Mouse (Mus musculus) spleen, adult 12 weeks (tissue): ENCODE measurements around the gene Sash3.

Source experiments
- DNase-seq: peaks from one replicate; pipeline ENCODE4 v3.0.0; 2022; ENCODE audit warnings: low spot score

The Sash3 gene

DNA sequence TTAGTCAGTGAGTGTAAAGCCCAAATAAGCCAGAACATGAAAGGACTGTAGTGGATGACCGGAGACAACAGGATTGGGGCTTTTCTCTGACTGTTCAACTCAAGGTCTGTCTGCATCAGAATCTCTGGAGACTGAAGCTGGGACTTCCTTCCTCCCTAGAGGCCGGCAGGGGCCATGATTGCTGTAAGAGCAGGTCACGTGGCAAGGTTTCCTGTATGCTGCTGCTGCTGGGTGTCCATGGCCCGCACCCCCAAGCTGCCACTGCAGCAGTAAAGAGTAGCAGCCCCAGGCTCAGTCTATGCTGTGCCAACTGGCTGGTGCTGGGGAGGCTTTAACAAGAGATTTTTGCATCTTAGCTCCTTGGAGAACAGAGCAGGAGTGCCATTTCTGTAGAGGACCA, at the start of gene Sash3:
TSS of gene Sash3 (plus strand) at position 175 of the 400 bp plus-strand sequence.
- peak; percentile 21 for DNase-seq

GRCm38 (mm10) chrX:48096580-48096979, 49.7 kb upstream of the Sash3 start:
- DNase-seq: no peak

GRCm38 (mm10) chrX:48098470-48099129, 47.6 kb upstream of the Sash3 start:
- DNase-seq: no peak

DNA sequence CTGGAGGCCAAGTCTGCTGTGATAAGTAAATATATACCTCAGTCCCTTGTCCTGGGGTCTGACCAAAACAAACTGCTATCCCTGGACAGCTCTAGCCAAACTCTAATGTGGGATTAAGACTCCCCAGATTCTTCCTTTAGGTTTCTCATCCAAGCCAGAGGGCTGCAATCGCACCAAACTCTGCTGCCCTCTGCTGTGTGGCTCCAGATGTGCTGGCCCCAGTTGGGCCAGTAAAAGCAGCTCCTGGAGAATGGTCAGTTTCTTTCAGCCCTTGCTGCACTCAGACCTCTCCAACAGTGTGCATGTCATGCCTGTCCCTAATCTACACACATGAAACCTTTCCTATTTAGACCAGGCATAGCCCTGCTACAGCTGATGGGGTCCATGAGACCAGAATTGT, 46.4 kb upstream of the Sash3 start:
- no peak for DNase-seq

DNA sequence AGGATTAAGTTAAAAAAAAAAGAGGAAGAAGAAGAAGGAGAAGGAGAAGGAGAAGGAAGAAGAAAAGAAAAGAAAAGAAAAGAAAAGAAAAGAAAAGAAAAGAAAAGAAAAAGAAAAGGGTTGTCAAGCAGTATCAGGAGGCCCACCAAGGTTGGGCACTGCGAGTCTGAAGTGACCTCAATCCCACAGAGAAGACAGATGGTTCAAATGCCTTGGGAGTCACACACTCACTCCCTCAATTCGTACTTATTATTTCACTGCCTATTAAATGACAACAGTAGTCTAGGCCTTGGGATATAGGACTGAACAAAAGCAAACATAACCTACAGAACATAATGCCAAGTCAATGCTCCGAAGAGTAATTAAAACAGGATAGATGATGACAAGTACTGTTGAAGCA, 43.0 kb upstream of the Sash3 start:
- DNase-seq: no peak

GRCm38 (mm10) chrX:48104736-48105441, 41.3 kb upstream of the Sash3 start:
- DNase-seq: no peak

GRCm38 (mm10) chrX:48106226-48106625, 40.0 kb upstream of the Sash3 start:
- DNase-seq: no peak

GRCm38 (mm10) chrX:48108394-48109315, 37.6 kb upstream of the Sash3 start, which contains the start of gene Xpnpep2:
Xpnpep2 (plus strand) TSS chrX:48108725.
- no peak for DNase-seq

- no peak for DNase-seq
Observed at GRCm38 (mm10) chrX:48109316-48109655, 37.0 kb upstream of the Sash3 start.

- DNase-seq: no peak
Observed at GRCm38 (mm10) chrX:48119294-48119693, 26.9 kb upstream of the Sash3 start.

DNA sequence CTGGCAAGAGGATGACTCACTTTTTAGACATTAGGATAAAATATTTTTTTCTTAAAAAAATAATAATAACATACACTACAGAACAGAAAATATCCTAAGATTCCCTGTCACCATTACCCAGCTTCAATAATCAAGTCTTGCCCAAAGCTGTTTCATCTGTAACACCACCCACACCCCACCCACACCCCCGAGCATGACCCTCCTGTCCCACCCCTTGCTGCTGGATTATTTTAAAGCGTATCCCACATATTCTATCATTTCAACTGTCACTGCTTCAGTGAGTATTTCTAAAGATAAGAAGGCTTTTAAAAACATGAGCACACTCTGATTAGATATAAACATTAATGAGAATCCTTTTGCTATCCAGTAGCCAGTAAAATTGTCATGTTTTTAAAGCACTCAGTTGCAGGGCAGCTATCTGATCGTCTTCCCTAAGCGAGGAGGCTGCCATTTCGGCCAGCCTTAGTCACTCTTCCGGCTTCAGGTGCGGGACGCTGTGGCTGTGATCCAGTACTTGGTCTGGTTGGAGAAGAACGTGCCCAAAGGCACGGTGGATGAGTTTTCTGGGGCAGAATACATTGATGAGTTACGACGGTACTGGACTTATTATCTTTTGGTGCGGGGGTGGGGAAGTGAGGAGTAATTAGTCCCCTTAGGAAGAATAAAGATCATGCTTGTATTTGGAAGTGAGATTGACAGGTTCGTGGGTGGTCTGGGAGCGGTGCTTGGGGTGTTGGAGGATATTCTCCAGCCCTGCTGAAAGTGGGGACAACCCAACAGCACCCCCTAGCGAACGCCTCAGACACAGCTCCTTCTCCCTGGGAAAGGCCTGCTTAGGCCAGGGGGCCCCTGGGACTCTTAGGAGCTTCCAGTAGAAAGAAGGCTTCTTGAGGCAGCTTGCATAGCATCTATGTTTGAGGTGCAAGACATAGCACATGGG, 21.8 kb upstream of the Sash3 start:
- DNase-seq: peak; percentile 29

DNA sequence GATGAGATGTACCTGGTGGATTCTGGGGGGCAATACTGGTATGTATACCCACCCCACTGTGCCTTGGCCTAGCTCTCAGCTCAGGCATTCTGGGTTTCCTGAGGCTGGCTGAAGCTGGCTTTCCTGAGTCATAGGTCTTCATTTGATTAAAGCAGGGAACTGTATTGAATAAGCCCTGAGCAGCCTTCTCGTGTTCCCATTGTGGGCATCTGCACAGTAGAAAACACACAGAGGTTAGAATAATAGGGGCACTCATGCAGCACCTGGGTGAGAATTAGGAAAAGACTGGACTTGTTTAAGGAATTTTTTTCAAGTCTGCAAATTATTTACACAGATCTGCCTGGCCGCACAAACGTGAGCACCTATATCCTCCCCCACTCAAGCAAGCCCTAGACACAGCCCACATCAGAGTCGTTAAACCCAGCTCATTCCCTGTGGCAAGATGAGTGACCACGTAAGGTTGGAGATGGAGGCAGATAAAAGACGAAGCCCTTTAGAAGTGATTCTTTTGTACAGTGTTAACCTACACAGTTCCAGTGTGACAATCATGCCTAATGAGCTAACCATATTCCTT, 19.2 kb upstream of the Sash3 start:
- DNase-seq: no peak

DNA sequence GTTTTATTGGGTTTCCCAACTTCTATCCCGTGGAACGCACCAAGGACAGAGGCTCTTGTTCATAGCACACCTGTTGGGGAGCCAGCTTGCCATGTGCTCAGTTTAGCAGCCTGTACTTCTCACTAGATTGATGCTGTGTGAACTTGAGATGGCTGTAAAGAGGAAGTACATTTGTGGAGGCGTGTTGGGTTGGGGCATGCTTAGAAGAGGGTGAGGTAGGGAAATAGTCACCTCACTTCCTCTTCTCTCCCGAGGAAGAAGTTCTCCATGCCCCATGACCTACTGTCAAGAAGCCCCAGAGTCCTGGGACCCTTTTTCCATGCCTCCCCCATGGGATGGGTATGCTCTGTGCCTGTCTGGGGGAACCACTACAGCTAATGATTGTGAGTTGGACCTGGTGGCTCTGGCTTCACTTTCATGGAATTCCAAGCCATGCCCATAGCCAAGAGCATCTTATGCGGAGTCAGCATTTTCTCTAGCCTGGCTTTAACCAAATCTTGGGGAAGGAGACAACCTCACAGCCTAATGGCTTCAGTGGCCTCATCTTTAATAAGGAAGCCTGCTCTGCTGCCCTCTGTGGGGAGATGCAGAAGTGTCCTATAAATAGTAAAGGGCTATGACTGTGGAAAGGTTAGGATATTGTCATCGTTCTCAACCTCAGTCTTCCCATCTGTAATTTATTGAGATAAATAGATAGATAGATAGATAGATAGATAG, 18.6 kb upstream of the Sash3 start:
- no peak for DNase-seq

DNA sequence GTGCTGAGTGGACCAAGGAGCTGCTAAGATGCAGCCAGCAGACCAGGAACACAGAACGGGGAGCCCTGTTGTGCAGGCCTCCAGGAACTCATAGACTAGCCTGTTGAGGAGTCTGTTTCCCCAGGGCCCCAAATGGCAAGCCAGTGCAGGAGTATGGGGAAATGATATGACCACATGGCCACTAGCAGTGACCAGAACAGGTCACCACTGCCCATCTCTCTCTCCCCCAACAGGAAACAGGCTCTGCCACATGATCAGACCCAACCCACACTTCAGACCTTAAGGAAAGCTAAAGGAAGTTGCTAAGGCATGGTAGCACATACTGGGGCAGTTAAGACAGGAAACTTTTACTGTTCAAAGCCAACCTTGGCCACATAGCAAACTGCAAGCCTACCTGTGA, 17.1 kb upstream of the Sash3 start:
- no peak for DNase-seq

- DNase-seq: no peak
Observed at GRCm38 (mm10) chrX:48136935-48137334, 9.3 kb upstream of the Sash3 start.

GRCm38 (mm10) chrX:48138011-48138410, 8.2 kb upstream of the Sash3 start:
- DNase-seq: no peak

DNA sequence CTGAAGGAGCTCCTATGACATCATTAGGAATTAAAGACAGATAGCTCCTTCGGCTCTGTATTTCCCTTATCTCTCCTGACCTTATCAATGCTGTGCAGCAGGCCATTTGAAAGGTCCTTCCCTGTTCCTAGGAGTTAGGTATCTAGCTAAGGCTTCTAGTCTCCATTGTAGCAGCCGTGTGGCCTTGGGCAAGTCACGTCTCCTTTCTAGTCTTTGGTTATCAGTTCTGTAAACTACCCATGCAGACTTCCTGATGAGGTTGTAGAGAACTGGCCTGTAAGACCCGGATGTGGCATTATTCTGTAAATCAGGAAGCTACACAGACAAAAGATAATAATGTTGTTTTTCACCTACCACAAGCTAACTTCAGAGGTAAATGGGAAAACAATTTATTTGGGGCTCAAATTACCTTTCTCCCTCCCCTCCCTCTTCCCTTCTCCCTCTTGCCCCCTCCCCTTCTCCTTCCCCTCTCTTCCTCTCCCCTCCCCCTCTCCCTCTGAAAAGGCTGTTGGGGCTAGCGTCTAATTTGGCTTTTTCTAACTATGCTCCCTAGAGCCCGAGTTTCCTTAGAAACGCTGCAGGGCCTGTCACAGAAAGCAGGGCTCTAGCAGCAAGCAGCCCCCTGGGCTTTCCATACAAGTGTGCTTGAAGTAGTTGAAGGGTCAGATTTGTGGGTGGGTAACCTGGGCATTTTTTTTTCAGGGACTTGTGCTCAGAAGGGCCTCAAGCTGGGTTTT, 7.5 kb upstream of the Sash3 start:
- no peak for DNase-seq

GRCm38 (mm10) chrX:48139368-48140285, 6.6 kb upstream of the Sash3 start:
- DNase-seq: no peak
